Mouse (Mus musculus) midbrain, embryonic 15.5 days (tissue): ENCODE results near the gene Dpf2. TPM values are rescaled to one million over a fixed set of nuclear protein-coding genes. Genes with fewer than 3 reads are reported as not detected.

Source experiments
- ATAC-seq: fragments of 200-750 bp; cut with Nextera tagmentation; replicated peaks from 2 replicates; pipeline ENCODE4 v1.8.0; 2017; ENCODE audit warnings: moderate TSS enrichment
- H3K27ac ChIP-seq: fragments of 300-500 bp; sonication (generic); 2 replicates; pipeline ENCODE4 v1.5.1; 2015; ENCODE audit warnings: mild to moderate bottlenecking, inconsistent platforms
- H3K27me3 ChIP-seq: fragments of 300-500 bp; sonication (generic); replicated peaks from 2 replicates; pipeline ENCODE4 v1.6.1; 2015; ENCODE audit warnings: inconsistent platforms
- H3K36me3 ChIP-seq: fragments of 300-500 bp; sonication (generic); replicated peaks from 2 replicates; pipeline ENCODE4 v1.6.1; 2015; ENCODE audit warnings: inconsistent platforms
- H3K4me1 ChIP-seq: fragments of 300-500 bp; sonication (generic); 2 replicates; pipeline ENCODE4 v1.6.1; 2015; ENCODE audit warnings: inconsistent platforms
- H3K4me2 ChIP-seq: fragments of 300-500 bp; sonication (generic); 2 replicates; pipeline ENCODE4 v1.6.1; 2015; ENCODE audit warnings: inconsistent platforms, mild to moderate bottlenecking, moderate library complexity
- H3K4me3 ChIP-seq: fragments of 300-500 bp; sonication (generic); 2 replicates; pipeline ENCODE4 v1.5.1; 2015; ENCODE audit warnings: mild to moderate bottlenecking, inconsistent platforms
- H3K9ac ChIP-seq: fragments of 300-500 bp; sonication (generic); 2 replicates; pipeline ENCODE4 v1.6.1; 2015; ENCODE audit warnings: mild to moderate bottlenecking, inconsistent platforms
- H3K9me3 ChIP-seq: fragments of 300-500 bp; sonication (generic); 2 replicates; pipeline ENCODE4 v1.6.1; 2016; ENCODE audit warnings: inconsistent platforms
- WGBS: fragments of 180-500 bp; shearing (Covaris S2); methylation state at CpG from one replicate; pipeline ENCODE4 v1.1.7; 2015; ENCODE audit warnings: mixed read lengths; 5-methylcytosine and 5-hydroxymethylcytosine counted together
- polyA plus RNA-seq: library from polyadenylated mRNA; unstranded; fragments of >200 nt; fragmentation: Nextera tagmentation; extraction: Ambion mirVana; gene quantifications from 2 replicates; pipeline ENCODE4 v1.2.1, GENCODE M21; 2015

The Dpf2 gene
- polyA plus RNA-seq, 1 experiment from 2014 or later: 122 TPM

- Histone ChIP-seq H3K4me1 (peaks cover 63% of the 10 kb centered on the region), H3K9ac (peak overlapping the region; percentile 23; the same call in 1 of the 2 replicates)
- ATAC-seq: no peak
These were observed 63.8 kb downstream of the Dpf2 start for GRCm38 (mm10) chr19:5848826-5849672.

GRCm38 (mm10) chr19:5848032-5848825 lies 64.6 kb downstream of the Dpf2 start:
- no peak overlapping the region for H3K4me3 ChIP-seq
- no peaks in the 10 kb centered on the region; the same call in 1 of the 2 replicates for H3K36me3 ChIP-seq
- H3K27ac ChIP-seq: peak overlapping the region; percentile 95
- ATAC-seq: no peak
- peak overlapping the region; percentile 14; the same call in 1 of the 2 replicates for H3K4me2 ChIP-seq
- peaks cover 67% of the 10 kb centered on the region for H3K4me1 ChIP-seq
- 0 out of 2 replicates have a peak overlapping the region, but pooled peaks have one; percentile 36 for H3K9ac ChIP-seq
- 59% methylated on average over 14 of the region's 14 CpGs for WGBS
- H3K27me3 ChIP-seq: no peaks in the 10 kb centered on the region
- H3K9me3 ChIP-seq: no peaks in the 10 kb centered on the region

More at GRCm38 (mm10) chr19:5848826-5849672, 63.8 kb downstream of the Dpf2 start:
- Histone ChIP-seq H3K9me3 (no peaks in the 10 kb centered on the region), H3K4me3 (no peak overlapping the region), H3K4me2 (no peak overlapping the region; the same call in 1 of the 2 replicates), H3K36me3 (no peaks in the 10 kb centered on the region; the same call in 1 of the 2 replicates), H3K27ac (peak overlapping the region; percentile 39; the same call in 1 of the 2 replicates), H3K27me3 (no peaks in the 10 kb centered on the region)
- WGBS: 47% methylated on average over 13 of the region's 13 CpGs

- Histone ChIP-seq H3K9me3 (no peaks in the 10 kb centered on the region), H3K27me3 (no peaks in the 10 kb centered on the region), H3K4me3 (0 out of 2 replicates have a peak overlapping the region, but pooled peaks have one; percentile 34), H3K4me2 (peak overlapping the region; percentile 62), H3K27ac (peak overlapping the region; percentile 95), H3K4me1 (peaks cover 76% of the 10 kb centered on the region), H3K36me3 (no peaks in the 10 kb centered on the region; the same call in 1 of the 2 replicates), H3K9ac (peak overlapping the region; percentile 36)
- WGBS: 43% methylated on average over 4 of the region's 4 CpGs
- no peak for ATAC-seq
These were observed 65.5 kb downstream of the Dpf2 start for GRCm38 (mm10) chr19:5847306-5847796.

GRCm38 (mm10) chr19:5846557-5847305 lies 66.1 kb downstream of the Dpf2 start:
- ATAC-seq: peak; percentile 85
- peaks cover 79% of the 10 kb centered on the region for H3K4me1 ChIP-seq
- H3K4me2 ChIP-seq: peak overlapping the region; percentile 62
- no peaks in the 10 kb centered on the region for H3K27me3 ChIP-seq
- H3K9ac ChIP-seq: peak overlapping the region; percentile 36
- H3K4me3 ChIP-seq: peak overlapping the region; percentile 34
- WGBS: 2% methylated on average over 16 of the region's 16 CpGs
- H3K27ac ChIP-seq: peak overlapping the region; percentile 95
- H3K36me3 ChIP-seq: no peaks in the 10 kb centered on the region
- no peaks in the 10 kb centered on the region for H3K9me3 ChIP-seq

Other genes starting within 250 kb of the Dpf2 start
- gene Sipa1, start 249.3 kb downstream of the Dpf2 start, polyA plus RNA-seq: 17.1 and 19.6 TPM in 2 replicates
- gene Map3k11, start 224.3 kb downstream of the Dpf2 start, polyA plus RNA-seq: 12.5 and 14.0 TPM in 2 replicates
- gene Pcnx3, start 224.1 kb downstream of the Dpf2 start, polyA plus RNA-seq: 29.2 TPM in 2 replicates
- gene Kcnk7, start 208.6 kb downstream of the Dpf2 start, polyA plus RNA-seq: 0.19 and 0.28 TPM in 2 replicates
- gene Ehbp1l1, start 186.7 kb downstream of the Dpf2 start, polyA plus RNA-seq: 23.7 and 25.5 TPM in 2 replicates
- 158 and 165 TPM in 2 replicates for gene Fam89b, start 183.4 kb downstream of the Dpf2 start, polyA plus RNA-seq
- 8.2 and 12.6 TPM in 2 replicates for gene Ltbp3, start 172.1 kb downstream of the Dpf2 start, polyA plus RNA-seq
- gene Scyl1, start 141.6 kb downstream of the Dpf2 start, polyA plus RNA-seq: 87.6 and 94.7 TPM in 2 replicates
- 16.1 and 19.2 TPM in 2 replicates for gene Frmd8, start 37.7 kb downstream of the Dpf2 start, polyA plus RNA-seq
- 2.0 and 2.9 TPM in 2 replicates for gene Slc25a45, start 35.2 kb downstream of the Dpf2 start, polyA plus RNA-seq
- 13.8 and 16.4 TPM in 2 replicates for gene Tigd3, start 18.9 kb downstream of the Dpf2 start, polyA plus RNA-seq
- 16.3 and 16.7 TPM in 2 replicates for gene Cdc42ep2, start 11.8 kb upstream of the Dpf2 start, polyA plus RNA-seq
- gene Pola2, start 51.2 kb upstream of the Dpf2 start, polyA plus RNA-seq: 25.3 and 25.4 TPM in 2 replicates
- gene Slc22a20, start 73.1 kb upstream of the Dpf2 start, polyA plus RNA-seq: not detected in 2 replicates
- 2.9 and 3.3 TPM in 2 replicates for gene Capn1, start 102.9 kb upstream of the Dpf2 start, polyA plus RNA-seq
- gene Syvn1, start 133.6 kb upstream of the Dpf2 start, polyA plus RNA-seq: 36.8 and 39.3 TPM in 2 replicates
- gene Mrpl49, start 144.8 kb upstream of the Dpf2 start, polyA plus RNA-seq: 62.5 and 65.1 TPM in 2 replicates
- 459 and 483 TPM in 2 replicates for gene Fau, start 144.8 kb upstream of the Dpf2 start, polyA plus RNA-seq
- 30.8 and 34.7 TPM in 2 replicates for gene Znhit2, start 148.2 kb upstream of the Dpf2 start, polyA plus RNA-seq
- 51.3 and 53.8 TPM in 2 replicates for gene Tm7sf2, start 155.4 kb upstream of the Dpf2 start, polyA plus RNA-seq
- gene Vps51, start 164.2 kb upstream of the Dpf2 start, polyA plus RNA-seq: 100.0 and 102 TPM in 2 replicates
- not detected in 2 replicates for gene Tmem262, start 167.0 kb upstream of the Dpf2 start, polyA plus RNA-seq
- gene Gm28374, start 169.2 kb upstream of the Dpf2 start, polyA plus RNA-seq: 1.3 and 1.5 TPM in 2 replicates
- 86.8 and 87.6 TPM in 2 replicates for gene Zfpl1, start 171.9 kb upstream of the Dpf2 start, polyA plus RNA-seq
- gene Cdca5, start 172.0 kb upstream of the Dpf2 start, polyA plus RNA-seq: 5.1 and 7.2 TPM in 2 replicates
- not detected in 2 replicates for gene AC131692.1, start 181.4 kb upstream of the Dpf2 start, polyA plus RNA-seq
- gene Naaladl1, start 192.8 kb upstream of the Dpf2 start, polyA plus RNA-seq: 0.41 and 0.53 TPM in 2 replicates
- 48.3 and 51.2 TPM in 2 replicates for gene Sac3d1, start 205.6 kb upstream of the Dpf2 start, polyA plus RNA-seq
- 59.1 and 65.6 TPM in 2 replicates for gene Snx15, start 215.3 kb upstream of the Dpf2 start, polyA plus RNA-seq
- gene Batf2, start 228.0 kb upstream of the Dpf2 start, polyA plus RNA-seq: 0.20 TPM in 1 of 2 replicates, not detected in the other
- 146 and 150 TPM in 2 replicates for gene Arl2, start 228.5 kb upstream of the Dpf2 start, polyA plus RNA-seq